Mouse (Mus musculus) MEL (cell line): ENCODE measurements at regions not wholly inside any gene's neighbourhood (a gene's known extent, or its start where the extent isn't known, plus 50 kb on each side); places are given as distances from the start of the nearest gene placed in this dataset.

Experiments
- DNase-seq: peaks from one replicate; pipeline ENCODE4 v3.0.0; 2011; ENCODE audit warnings: low read depth, low spot score
- H3K27ac ChIP-seq: 2 replicates; pipeline ENCODE4 v1.5.1; 2012; ENCODE audit warnings: low read depth, mild to moderate bottlenecking, control low read depth, low read length, moderate library complexity; ENCODE audit not compliant: control insufficient read depth
- H3K27me3 ChIP-seq, 2 experiments: fragments of 150-350 bp in 1 of 2; sonication (generic) in 1 of 2; 2 replicates each; pipeline ENCODE4 v1.6.1; 2012; ENCODE audit warnings: low read length in 2 of 2, mild to moderate bottlenecking in 2 of 2, improper control_type of control experiment in 1 of 2, moderate library complexity in 1 of 2; ENCODE audit not compliant: insufficient read depth in 2 of 2, control insufficient read depth in 1 of 2
- H3K36me3 ChIP-seq, 2 experiments: 2 replicates each; pipeline ENCODE4 v1.6.1; 2012 to 2014; ENCODE audit warnings: low read length in 2 of 2, improper control_type of control experiment in 1 of 2, inconsistent platforms in 1 of 2, mild to moderate bottlenecking in 1 of 2; ENCODE audit not compliant: insufficient read depth in 2 of 2, control insufficient read depth in 1 of 2
- H3K4me1 ChIP-seq, 2 experiments: fragments of 150-350 bp in 1 of 2; sonication (generic) in 1 of 2; 2 replicates each; pipeline ENCODE4 v1.6.1; 2012; ENCODE audit warnings: low read length in 2 of 2, improper control_type of control experiment in 1 of 2, mild to moderate bottlenecking in 1 of 2; ENCODE audit not compliant: insufficient read depth in 2 of 2, control insufficient read depth in 1 of 2
- H3K4me3 ChIP-seq, 2 experiments: fragments of 150-350 bp in 1 of 2; sonication (generic) in 1 of 2; 2 replicates each; pipeline ENCODE4 v1.5.1; 2012; ENCODE audit warnings: low read depth in 2 of 2, low read length in 2 of 2, mild to moderate bottlenecking in 2 of 2, moderate library complexity in 2 of 2, control low read depth in 1 of 2, improper control_type of control experiment in 1 of 2; ENCODE audit not compliant: control insufficient read depth in 1 of 2, insufficient read depth in 1 of 2
- H3K79me2 ChIP-seq: 2 replicates; pipeline ENCODE4 v1.6.1; 2012; ENCODE audit warnings: mild to moderate bottlenecking, low read length, moderate library complexity; ENCODE audit not compliant: control insufficient read depth, poor library complexity, insufficient read depth
- H3K9ac ChIP-seq: 2 replicates; pipeline ENCODE4 v1.6.1; 2012; ENCODE audit warnings: low read depth, mild to moderate bottlenecking, control low read depth, low read length, moderate library complexity; ENCODE audit not compliant: control insufficient read depth, poor library complexity, severe bottlenecking
- H3K9me3 ChIP-seq: fragments of 150-350 bp; sonication (generic); replicated peaks from 2 replicates; pipeline ENCODE4 v1.6.1; 2012; ENCODE audit warnings: mild to moderate bottlenecking, low read length, improper control_type of control experiment, moderate library complexity; ENCODE audit not compliant: insufficient read depth
- CHD2 ChIP-seq: IDR thresholded peaks from 2 replicates; pipeline ENCODE4 v1.6.1; 2011; ENCODE audit warnings: low read length, improper control_type of control experiment
- E2F4 ChIP-seq: IDR thresholded peaks from 2 replicates; pipeline ENCODE4 v1.6.1; 2011; ENCODE audit warnings: low read depth, low read length, improper control_type of control experiment, borderline replicate concordance
- ELF1 ChIP-seq: IDR thresholded peaks from 2 replicates; pipeline ENCODE4 v1.6.1; 2014; ENCODE audit warnings: low read depth, mild to moderate bottlenecking, inconsistent platforms, low read length, improper control_type of control experiment, moderate library complexity
- ETS1 ChIP-seq: IDR thresholded peaks from 2 replicates; pipeline ENCODE4 v1.6.1; 2012; ENCODE audit warnings: low read depth, mild to moderate bottlenecking, inconsistent platforms, low read length, improper control_type of control experiment, moderate library complexity
- GATA1 ChIP-seq: IDR thresholded peaks from 2 replicates; pipeline ENCODE4 v1.6.1; 2011; ENCODE audit warnings: low read depth, low read length, improper control_type of control experiment
- HCFC1 ChIP-seq: IDR thresholded peaks from 2 replicates; pipeline ENCODE4 v1.6.1; 2012; ENCODE audit warnings: low read depth, mild to moderate bottlenecking, inconsistent platforms, low read length, improper control_type of control experiment, moderate library complexity
- JUND ChIP-seq: IDR thresholded peaks from 2 replicates; pipeline ENCODE4 v1.6.1; 2011; ENCODE audit warnings: low read depth, mild to moderate bottlenecking, improper control_type of control experiment, low read length
- MAZ ChIP-seq: IDR thresholded peaks from 2 replicates; pipeline ENCODE4 v1.6.1; 2012; ENCODE audit warnings: low read depth, mild to moderate bottlenecking, inconsistent platforms, low read length, improper control_type of control experiment
- MXI1 ChIP-seq: IDR thresholded peaks from 2 replicates; pipeline ENCODE4 v1.6.1; 2011; ENCODE audit warnings: mild to moderate bottlenecking, low read depth, low read length, improper control_type of control experiment
- MYC ChIP-seq: IDR thresholded peaks from 2 replicates; pipeline ENCODE4 v1.6.1; 2011; ENCODE audit warnings: low read depth, mild to moderate bottlenecking, low read length, improper control_type of control experiment, moderate library complexity
- NELFE ChIP-seq: IDR thresholded peaks from 2 replicates; pipeline ENCODE4 v1.6.1; 2011; ENCODE audit warnings: low read depth, low read length, improper control_type of control experiment
- POLR2A ChIP-seq, 2 experiments: IDR thresholded peaks; 2 replicates each; pipeline ENCODE4 v1.6.1; 2011 to 2012; ENCODE audit warnings: low read length in 2 of 2, mild to moderate bottlenecking in 2 of 2, control low read depth in 1 of 2, improper control_type of control experiment in 1 of 2, low read depth in 1 of 2, moderate library complexity in 1 of 2; ENCODE audit not compliant: control insufficient read depth in 1 of 2, insufficient read depth in 1 of 2, poor library complexity in 1 of 2
- POLR2AphosphoS2 ChIP-seq: IDR thresholded peaks from 2 replicates; pipeline ENCODE4 v1.6.1; 2011; ENCODE audit warnings: low read length, improper control_type of control experiment
- POLR2AphosphoS5 ChIP-seq: IDR thresholded peaks from 2 replicates; pipeline ENCODE4 v1.6.1; 2012; ENCODE audit warnings: low read depth, borderline replicate concordance, mild to moderate bottlenecking, inconsistent platforms, low read length, moderate library complexity, mixed read lengths
- RCOR1 ChIP-seq: IDR thresholded peaks from 2 replicates; pipeline ENCODE4 v1.6.1; 2012; ENCODE audit warnings: low read depth, mild to moderate bottlenecking, inconsistent platforms, low read length, improper control_type of control experiment
- SIN3A ChIP-seq: IDR thresholded peaks from 2 replicates; pipeline ENCODE4 v1.6.1; 2012; ENCODE audit warnings: low read length, improper control_type of control experiment, inconsistent platforms
- SMC3 ChIP-seq: IDR thresholded peaks from 2 replicates; pipeline ENCODE4 v1.6.1; 2011; ENCODE audit warnings: low read depth, low read length, improper control_type of control experiment
- TAL1 ChIP-seq: IDR thresholded peaks from 2 replicates; pipeline ENCODE4 v1.6.1; 2012; ENCODE audit warnings: mild to moderate bottlenecking, inconsistent platforms, low read length, moderate library complexity, mixed read lengths
- USF2 ChIP-seq, 2 experiments: IDR thresholded peaks; 2 replicates each; pipeline ENCODE4 v1.6.1; 2011 to 2012; ENCODE audit warnings: improper control_type of control experiment in 2 of 2, low read length in 2 of 2, borderline replicate concordance in 1 of 2, inconsistent platforms in 1 of 2, low read depth in 1 of 2, mild to moderate bottlenecking in 1 of 2; ENCODE audit not compliant: insufficient read depth in 1 of 2
- ZMIZ1 ChIP-seq: IDR thresholded peaks from 2 replicates; pipeline ENCODE4 v1.6.1; 2012; ENCODE audit warnings: low read depth, mild to moderate bottlenecking, inconsistent platforms, low read length, improper control_type of control experiment, moderate library complexity
- ZNF384 ChIP-seq: IDR thresholded peaks from 2 replicates; pipeline ENCODE4 v1.6.1; 2012; ENCODE audit warnings: low read depth, mild to moderate bottlenecking, inconsistent platforms, low read length, improper control_type of control experiment

- Histone ChIP-seq H3K79me2 (no peaks in the 10 kb centered on the region), H3K9me3 (no peaks in the 10 kb centered on the region), H3K4me3 (no peak overlapping the region), H3K9ac (no peak overlapping the region), H3K4me1 (no peaks in the 10 kb centered on the region), H3K27ac (no peak overlapping the region), H3K27me3 (no peaks in the 10 kb centered on the region), H3K36me3 (no peaks in the 10 kb centered on the region)
- DNase-seq, result no peak
- TF ChIP-seq ZMIZ1 (no peak), MAZ (no peak)
Observed at GRCm38 (mm10) chr1:14413826-14414445, 1679.2 kb downstream of the 4930444P10Rik start.

GRCm38 (mm10) chr1:14369957-14370833 is 1722.9 kb downstream of the 4930444P10Rik start:
- H3K27me3 ChIP-seq, result no peaks in the 10 kb centered on the region
- no peak overlapping the region for H3K27ac ChIP-seq
- TF ChIP-seq ELF1, result no peak
- TF ChIP-seq ETS1, result no peak
- no peak for TF ChIP-seq JUND
- no peak for TF ChIP-seq POLR2AphosphoS5
- no peak for TF ChIP-seq E2F4
- TF ChIP-seq SIN3A, result no peak
- TF ChIP-seq NELFE, result no peak
- TF ChIP-seq RCOR1, result no peak
- H3K36me3 ChIP-seq, result no peaks in the 10 kb centered on the region
- H3K4me1 ChIP-seq, result no peaks in the 10 kb centered on the region
- H3K79me2 ChIP-seq, result no peaks in the 10 kb centered on the region
- DNase-seq, result no peak
- H3K4me3 ChIP-seq, result no peak overlapping the region
- no peak overlapping the region for H3K9ac ChIP-seq
- H3K9me3 ChIP-seq, result no peaks in the 10 kb centered on the region

GRCm38 (mm10) chr1:14359998-14360640 is 1733.0 kb downstream of the 4930444P10Rik start:
- no peak for DNase-seq
- TF ChIP-seq POLR2A (IDR thresholded peaks at IDR 0.05; ENCODE audit: control insufficient read depth in 1 of 2, insufficient read depth in 1 of 2, low read depth in 1 of 2, low read length in 2 of 2, poor library complexity in 1 of 2), result no peak
- TF ChIP-seq NELFE, result no peak
- TF ChIP-seq MXI1, result no peak
- no peak for TF ChIP-seq CHD2
- no peak for TF ChIP-seq POLR2AphosphoS2
- no peak for TF ChIP-seq SMC3
- TF ChIP-seq ZNF384, result no peak
- no peak for TF ChIP-seq HCFC1
- no peak for TF ChIP-seq GATA1
- no peak for TF ChIP-seq USF2 (IDR thresholded peaks at IDR 0.05; ENCODE audit: borderline replicate concordance in 1 of 2, insufficient read depth in 1 of 2, low read depth in 1 of 2, low read length in 2 of 2)
- TF ChIP-seq ZMIZ1, result no peak
- no peak for TF ChIP-seq TAL1
- TF ChIP-seq MYC, result no peak
- TF ChIP-seq, all 39 proteins: peak for 0

More at GRCm38 (mm10) chr1:14359998-14360640, 1733.0 kb downstream of the 4930444P10Rik start:
- Histone ChIP-seq H3K27ac (no peak overlapping the region), H3K79me2 (no peaks in the 10 kb centered on the region), H3K27me3 (no peaks in the 10 kb centered on the region), H3K4me1 (no peaks in the 10 kb centered on the region), H3K36me3 (no peaks in the 10 kb centered on the region), H3K9me3 (no peaks in the 10 kb centered on the region), H3K4me3 (no peak overlapping the region), H3K9ac (no peak overlapping the region)
